8 mouse cellular contexts compared by ENCODE assay signal in the genomic region with DNA sequence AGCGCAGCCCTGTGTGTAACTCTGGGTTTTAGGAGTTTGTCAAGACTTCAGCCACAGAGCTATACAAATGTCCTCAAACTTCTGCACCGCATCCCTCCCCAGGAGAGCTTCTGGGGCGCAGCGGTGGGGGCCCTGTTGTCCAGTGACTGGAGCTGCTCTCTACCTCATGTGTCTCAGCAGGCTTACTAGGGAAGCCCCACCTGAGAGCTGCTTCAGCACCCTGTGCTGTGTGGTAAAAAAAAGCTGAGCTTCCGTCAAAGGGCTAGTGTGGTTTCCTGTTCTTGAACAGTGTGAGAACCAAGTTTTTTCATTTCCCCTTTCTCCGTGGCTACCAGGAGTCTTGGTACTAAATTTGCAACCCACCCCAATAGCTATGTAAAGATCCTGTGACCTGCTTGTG. TPM values are rescaled to one million over a fixed set of nuclear protein-coding genes. Genes with fewer than 3 reads are reported as not detected.
DNase-seq lines count a peak whose midpoint lies in the region; ATAC-seq and TF ChIP-seq lines count a peak whose summit lies in the region.

No protein-coding gene starts in this region.

- H3K9ac ChIP-seq in liver, embryonic 16.5 days (ENCODE audit: low read depth, low read length) = peak overlapping the region; percentile 70
- H3K9ac ChIP-seq in stomach, postnatal 0 days (ENCODE audit: low read length) = peak overlapping the region; percentile 14
- H3K9ac ChIP-seq in hindbrain, postnatal 0 days (replicated peaks; ENCODE audit: low read length) = no peak overlapping the region

- peak; percentile 24 for DNase-seq in kidney, adult 9 months
- no peak for DNase-seq in kidney, postnatal 36 days
- DNase-seq in stomach, postnatal 0 days (ENCODE audit: low spot score) = no peak
- no peak for DNase-seq in hindbrain, postnatal 0 days (ENCODE audit: low spot score)
- no peak for DNase-seq in gastrocnemius, postnatal 25 days
- no peak for DNase-seq in cerebellum, postnatal 4 days (ENCODE audit: low spot score in 2 of 2)

- ATAC-seq in liver, embryonic 16.5 days (ENCODE audit: low read depth) = no peak
- ATAC-seq in stomach, postnatal 0 days (ENCODE audit: low FRiP score, low TSS enrichment) = no peak
- ATAC-seq in hindbrain, postnatal 0 days = no peak

- peak overlapping the region; percentile 74 for H3K4me2 ChIP-seq in liver, embryonic 16.5 days (ENCODE audit: low read depth, low read length)
- no peak overlapping the region for H3K4me2 ChIP-seq in stomach, postnatal 0 days (replicated peaks; ENCODE audit: low read depth)
- H3K4me2 ChIP-seq in hindbrain, postnatal 0 days (ENCODE audit: low read depth, low read length) = no peak overlapping the region

- no peak for TF ChIP-seq CTCF in cortical plate, adult 2 months (IDR thresholded peaks at IDR 0.05; ENCODE audit: extremely low read depth, insufficient read depth, low read length)
- TF ChIP-seq CTCF in stomach, postnatal 0 days (IDR thresholded peaks at IDR 0.05; ENCODE audit: low read depth) = no peak
- TF ChIP-seq CTCF in hindbrain, postnatal 0 days (IDR thresholded peaks at IDR 0.05; ENCODE audit: low read depth) = no peak

- H3K27me3 ChIP-seq in liver, embryonic 16.5 days (ENCODE audit: control insufficient read depth, insufficient read depth, low read depth, low read length) = no peaks in the 10 kb centered on the region
- no peaks in the 10 kb centered on the region for H3K27me3 ChIP-seq in stomach, postnatal 0 days (ENCODE audit: control insufficient read depth, insufficient read depth, low read length)
- no peaks in the 10 kb centered on the region for H3K27me3 ChIP-seq in hindbrain, postnatal 0 days (ENCODE audit: insufficient read depth, low read length)

- TF ChIP-seq EP300 in stomach, postnatal 0 days (optimal IDR thresholded peaks at IDR 0.05) = no peak

- no peak for TF ChIP-seq POLR2A in cortical plate, adult 2 months (IDR thresholded peaks at IDR 0.05; ENCODE audit: extremely low read depth, insufficient read depth, low read length)

- no peak overlapping the region for H3K4me3 ChIP-seq in cortical plate, adult 2 months (ENCODE audit: insufficient read depth, low read length)
- H3K4me3 ChIP-seq in liver, embryonic 16.5 days (ENCODE audit: low read depth, low read length) = peak overlapping the region; percentile 44
- no peak overlapping the region for H3K4me3 ChIP-seq in stomach, postnatal 0 days (ENCODE audit: low read depth, low read length)
- H3K4me3 ChIP-seq in hindbrain, postnatal 0 days (ENCODE audit: low read length) = no peak overlapping the region

- H3K4me1 ChIP-seq in cortical plate, adult 2 months (ENCODE audit: control insufficient read depth, insufficient read depth, low read length) = peaks cover 5% of the 10 kb centered on the region
- peaks cover 90% of the 10 kb centered on the region for H3K4me1 ChIP-seq in liver, embryonic 16.5 days (ENCODE audit: control insufficient read depth, low read depth, low read length)
- H3K4me1 ChIP-seq in stomach, postnatal 0 days (replicated peaks; ENCODE audit: control insufficient read depth, insufficient read depth) = peaks cover 13% of the 10 kb centered on the region; the same call in 1 of the 2 replicates
- H3K4me1 ChIP-seq in hindbrain, postnatal 0 days (ENCODE audit: insufficient read depth, low read length) = peaks cover 12% of the 10 kb centered on the region; the same call in 1 of the 2 replicates

- WGBS in liver, embryonic 16.5 days (ENCODE audit: insufficient replicate concordance) = 11% methylated on average over 6 of the region's 6 CpGs
- WGBS in stomach, postnatal 0 days = 65% methylated on average over 6 of the region's 6 CpGs
- 81% methylated on average over 6 of the region's 6 CpGs for WGBS in hindbrain, postnatal 0 days

- peaks cover 24% of the 10 kb centered on the region for H3K36me3 ChIP-seq in liver, embryonic 16.5 days (ENCODE audit: control insufficient read depth, insufficient read depth)
- H3K36me3 ChIP-seq in stomach, postnatal 0 days (ENCODE audit: control insufficient read depth, insufficient read depth, low read length) = peaks cover 4% of the 10 kb centered on the region; the same call in 1 of the 2 replicates
- 0 out of 2 replicates have a peak, but pooled peaks cover 6% of the 10 kb centered on the region for H3K36me3 ChIP-seq in hindbrain, postnatal 0 days (ENCODE audit: insufficient read depth, low read length)

- peak overlapping the region; percentile 35; the same call in 1 of the 2 replicates for H3K27ac ChIP-seq in cortical plate, adult 2 months (ENCODE audit: insufficient read depth, low read length)
- peak overlapping the region; percentile 99 for H3K27ac ChIP-seq in liver, embryonic 16.5 days (ENCODE audit: low read length)
- peak overlapping the region; percentile 97 for H3K27ac ChIP-seq in stomach, postnatal 0 days (replicated peaks)
- H3K27ac ChIP-seq in hindbrain, postnatal 0 days = no peak overlapping the region

- no peaks in the 10 kb centered on the region for H3K9me3 ChIP-seq in liver, embryonic 16.5 days (replicated peaks; ENCODE audit: control insufficient read depth, low read length)
- no peaks in the 10 kb centered on the region for H3K9me3 ChIP-seq in stomach, postnatal 0 days (ENCODE audit: control insufficient read depth, low read length)
- H3K9me3 ChIP-seq in hindbrain, postnatal 0 days (ENCODE audit: low read length) = no peaks in the 10 kb centered on the region

RNA-seq across cellular contexts. Expression of gene Cib1, which starts 22.9 kb away (rescaled TPM):
- 31.9 and 35.9 TPM in 2 replicates for polyA plus RNA-seq in cortical plate, adult 2 months (2012; rRNA removed)
- polyA plus RNA-seq in liver, embryonic 16.5 days (2015; fragmentation: Nextera tagmentation; extraction: Ambion mirVana) = 76.4 and 77.0 TPM in 2 replicates
- 187 and 189 TPM in 2 replicates for polyA plus RNA-seq in stomach, postnatal 0 days (2015; fragmentation: Nextera tagmentation; extraction: Ambion mirVana)
- 33.5 and 34.1 TPM in 2 replicates for total RNA-seq in hindbrain, postnatal 0 days (2014; rRNA removed)
- polyA plus RNA-seq in hindbrain, postnatal 0 days (2015; fragmentation: Nextera tagmentation; extraction: Ambion mirVana) = 49.9 and 55.6 TPM in 2 replicates
- 1 to 10 TPM; 5.8 to 8.5 TPM for total RNA-seq in gastrocnemius, postnatal 25 days (2021)

RNA-seq across cellular contexts. Expression of gene Gdpgp1, which starts 23.0 kb away (rescaled TPM):
- 3.4 and 3.7 TPM in 2 replicates for polyA plus RNA-seq in cortical plate, adult 2 months (2012; rRNA removed)
- polyA plus RNA-seq in liver, embryonic 16.5 days (2015; fragmentation: Nextera tagmentation; extraction: Ambion mirVana) = 1.5 and 1.7 TPM in 2 replicates
- polyA plus RNA-seq in stomach, postnatal 0 days (2015; fragmentation: Nextera tagmentation; extraction: Ambion mirVana) = 2.9 and 3.2 TPM in 2 replicates
- 5.5 and 6.8 TPM in 2 replicates for total RNA-seq in hindbrain, postnatal 0 days (2014; rRNA removed)
- polyA plus RNA-seq in hindbrain, postnatal 0 days (2015; fragmentation: Nextera tagmentation; extraction: Ambion mirVana) = 2.3 and 2.8 TPM in 2 replicates
- total RNA-seq in gastrocnemius, postnatal 25 days (2021) = under 1 TPM; 0.77 to 0.91 TPM

RNA-seq across cellular contexts. Expression of gene Sema4b, which starts 23.0 kb away (rescaled TPM):
- polyA plus RNA-seq in cortical plate, adult 2 months (2012; rRNA removed) = 11.6 and 12.5 TPM in 2 replicates
- polyA plus RNA-seq in liver, embryonic 16.5 days (2015; fragmentation: Nextera tagmentation; extraction: Ambion mirVana) = 13.4 and 14.4 TPM in 2 replicates
- polyA plus RNA-seq in stomach, postnatal 0 days (2015; fragmentation: Nextera tagmentation; extraction: Ambion mirVana) = 19.4 and 19.9 TPM in 2 replicates
- 47.5 and 49.5 TPM in 2 replicates for total RNA-seq in hindbrain, postnatal 0 days (2014; rRNA removed)
- polyA plus RNA-seq in hindbrain, postnatal 0 days (2015; fragmentation: Nextera tagmentation; extraction: Ambion mirVana) = 26.6 and 28.1 TPM in 2 replicates
- 1 to 10 TPM; 1.6 to 2.5 TPM for total RNA-seq in gastrocnemius, postnatal 25 days (2021)

RNA-seq across cellular contexts. Expression of gene Ttll13, which starts 36.5 kb away (rescaled TPM):
- polyA plus RNA-seq in cortical plate, adult 2 months (2012; rRNA removed) = 0.98 and 1.5 TPM in 2 replicates
- 0.16 and 0.42 TPM in 2 replicates for polyA plus RNA-seq in liver, embryonic 16.5 days (2015; fragmentation: Nextera tagmentation; extraction: Ambion mirVana)
- 1.2 TPM in 2 replicates for polyA plus RNA-seq in stomach, postnatal 0 days (2015; fragmentation: Nextera tagmentation; extraction: Ambion mirVana)
- 0.61 and 0.73 TPM in 2 replicates for total RNA-seq in hindbrain, postnatal 0 days (2014; rRNA removed)
- 1.8 and 2.7 TPM in 2 replicates for polyA plus RNA-seq in hindbrain, postnatal 0 days (2015; fragmentation: Nextera tagmentation; extraction: Ambion mirVana)
- total RNA-seq in gastrocnemius, postnatal 25 days (2021) = not detected

RNA-seq across cellular contexts. Expression of gene Ngrn, which starts 51.3 kb away (rescaled TPM):
- polyA plus RNA-seq in cortical plate, adult 2 months (2012; rRNA removed) = 55.6 and 56.0 TPM in 2 replicates
- 26.3 and 27.7 TPM in 2 replicates for polyA plus RNA-seq in liver, embryonic 16.5 days (2015; fragmentation: Nextera tagmentation; extraction: Ambion mirVana)
- 33.6 and 34.5 TPM in 2 replicates for polyA plus RNA-seq in stomach, postnatal 0 days (2015; fragmentation: Nextera tagmentation; extraction: Ambion mirVana)
- total RNA-seq in hindbrain, postnatal 0 days (2014; rRNA removed) = 47.6 and 48.6 TPM in 2 replicates
- 69.8 and 71.9 TPM in 2 replicates for polyA plus RNA-seq in hindbrain, postnatal 0 days (2015; fragmentation: Nextera tagmentation; extraction: Ambion mirVana)
- total RNA-seq in gastrocnemius, postnatal 25 days (2021) = 10 to 100 TPM; 20.4 to 22.4 TPM
